Mouse (Mus musculus) CD4-positive helper T cell, adult 2 months (primary cell): Measurements from ENCODE around the gene Aup1.

Experiments used
- DNase-seq: peaks from one replicate; pipeline ENCODE4 v3.0.0-alpha.2; 2012; ENCODE audit warnings: low read depth, missing footprints, low spot score

Gene Aup1

GRCm38 (mm10) chr6:83031111-83031510 is 23.2 kb upstream of the Aup1 start:
- no peak for DNase-seq

GRCm38 (mm10) chr6:83031921-83032590 is 22.3 kb upstream of the Aup1 start:
- DNase-seq: no peak

GRCm38 (mm10) chr6:83032769-83033191 is 21.5 kb upstream of the Aup1 start:
- peak; percentile 61 for DNase-seq

- DNase-seq: peak; percentile 84
Observed at GRCm38 (mm10) chr6:83033249-83034185, 20.8 kb upstream of the Aup1 start, which contains the start of the genes Dok1 and Loxl3. Gene Dok1, minus strand, starts transcription at chr6:83033471. Gene Loxl3, plus strand, starts transcription at chr6:83034173.

- DNase-seq: no peak
Observed at GRCm38 (mm10) chr6:83034463-83035055, 19.8 kb upstream of the Aup1 start.

GRCm38 (mm10) chr6:83037188-83037587 is 17.1 kb upstream of the Aup1 start:
- DNase-seq: no peak

GRCm38 (mm10) chr6:83038496-83039012 is 15.8 kb upstream of the Aup1 start:
- peak; percentile 87 for DNase-seq

GRCm38 (mm10) chr6:83040601-83041000 is 13.7 kb upstream of the Aup1 start:
- no peak for DNase-seq

GRCm38 (mm10) chr6:83043561-83043960 is 10.8 kb upstream of the Aup1 start:
- DNase-seq: no peak

GRCm38 (mm10) chr6:83043993-83044392 is 10.3 kb upstream of the Aup1 start:
- DNase-seq: no peak

- DNase-seq: no peak
Observed at GRCm38 (mm10) chr6:83044742-83045141, 9.6 kb upstream of the Aup1 start.

GRCm38 (mm10) chr6:83049367-83049766 is 5.0 kb upstream of the Aup1 start:
- DNase-seq: no peak

- peak; percentile 69 for DNase-seq
Observed at GRCm38 (mm10) chr6:83053136-83053960, 973 bp upstream of the Aup1 start.

GRCm38 (mm10) chr6:83054871-83055431 is 630 bp downstream of the Aup1 start, which contains the start of gene Htra2:
Gene Htra2, minus strand, starts transcription at chr6:83055273.
- DNase-seq: peak; percentile 60

GRCm38 (mm10) chr6:83057790-83058189 is 3.5 kb downstream of the Aup1 start, which contains the start of gene Dqx1:
Gene Dqx1, plus strand, starts transcription at chr6:83057844.
- DNase-seq: no peak

- DNase-seq: no peak
Observed at GRCm38 (mm10) chr6:83058725-83059124, 4.4 kb downstream of the Aup1 start.

GRCm38 (mm10) chr6:83065995-83066394 is 11.7 kb downstream of the Aup1 start:
- peak; percentile 50 for DNase-seq

- no peak for DNase-seq
Observed at GRCm38 (mm10) chr6:83066441-83066840, 12.1 kb downstream of the Aup1 start.

GRCm38 (mm10) chr6:83068221-83068620 is 13.9 kb downstream of the Aup1 start:
- DNase-seq: no peak

GRCm38 (mm10) chr6:83068706-83069487 is 14.6 kb downstream of the Aup1 start:
- DNase-seq: no peak
